Mouse (Mus musculus) lung, embryonic 14.5 days (tissue): ENCODE data around the gene Anapc2. TPM values are rescaled to one million over a fixed set of nuclear protein-coding genes. Genes with fewer than 3 reads are reported as not detected.

Experiments
- ATAC-seq: fragments of 200-750 bp; cut with Nextera tagmentation; 2 replicates; pipeline ENCODE4 v1.8.0; 2017; ENCODE audit warnings: mild to moderate bottlenecking, moderate TSS enrichment, moderate library complexity; ENCODE audit not compliant: insufficient read depth
- DNase-seq: peaks from one replicate; pipeline ENCODE4 v3.0.0-alpha.2; 2015
- H3K27ac ChIP-seq: fragments of 300-500 bp; sonication (generic); 2 replicates; pipeline ENCODE4 v1.5.1; 2014; ENCODE audit warnings: low read depth, mild to moderate bottlenecking, moderate library complexity
- H3K27me3 ChIP-seq: fragments of 300-500 bp; sonication (generic); 2 replicates; pipeline ENCODE4 v1.6.1; 2014; ENCODE audit warnings: low read length, control low read depth; ENCODE audit not compliant: insufficient read depth
- H3K36me3 ChIP-seq: fragments of 300-500 bp; sonication (generic); 2 replicates; pipeline ENCODE4 v1.6.1; 2014; ENCODE audit warnings: control low read depth; ENCODE audit not compliant: insufficient read depth
- H3K4me1 ChIP-seq: fragments of 300-500 bp; sonication (generic); 2 replicates; pipeline ENCODE4 v1.6.1; 2014; ENCODE audit warnings: antibody characterized with exemption, control low read depth; ENCODE audit not compliant: insufficient read depth
- H3K4me2 ChIP-seq: fragments of 300-500 bp; sonication (generic); 2 replicates; pipeline ENCODE4 v1.6.1; 2014; ENCODE audit warnings: mild to moderate bottlenecking
- H3K4me3 ChIP-seq: fragments of 300-500 bp; sonication (generic); 2 replicates; pipeline ENCODE4 v1.5.1; 2014; ENCODE audit warnings: low read depth, low read length
- H3K9ac ChIP-seq: fragments of 300-500 bp; sonication (generic); 2 replicates; pipeline ENCODE4 v1.6.1; 2014
- H3K9me3 ChIP-seq: fragments of 300-500 bp; sonication (generic); 2 replicates; pipeline ENCODE4 v1.6.1; 2016; ENCODE audit warnings: low read depth, low read length, control low read depth
- CTCF ChIP-seq: IDR thresholded peaks from 2 replicates; pipeline ENCODE4 v1.5.1; 2016; ENCODE audit warnings: antibody characterized with exemption, low read depth
- WGBS: fragments of 180-500 bp; shearing (Covaris S2); extraction: QIAGEN DNeasy Blood & Tissue Kit; methylation state at CpG from one replicate; pipeline ENCODE4 v1.1.7; 2014; 5-methylcytosine and 5-hydroxymethylcytosine counted together
- polyA plus RNA-seq: library from polyadenylated mRNA; unstranded; fragments of >200 nt; fragmentation: Nextera tagmentation; extraction: Ambion mirVana; gene quantifications from 2 replicates; pipeline ENCODE4 v1.2.1, GENCODE M21; 2014

Gene Anapc2
- polyA plus RNA-seq, 1 experiment from 2014 or later, result 119 TPM

DNA sequence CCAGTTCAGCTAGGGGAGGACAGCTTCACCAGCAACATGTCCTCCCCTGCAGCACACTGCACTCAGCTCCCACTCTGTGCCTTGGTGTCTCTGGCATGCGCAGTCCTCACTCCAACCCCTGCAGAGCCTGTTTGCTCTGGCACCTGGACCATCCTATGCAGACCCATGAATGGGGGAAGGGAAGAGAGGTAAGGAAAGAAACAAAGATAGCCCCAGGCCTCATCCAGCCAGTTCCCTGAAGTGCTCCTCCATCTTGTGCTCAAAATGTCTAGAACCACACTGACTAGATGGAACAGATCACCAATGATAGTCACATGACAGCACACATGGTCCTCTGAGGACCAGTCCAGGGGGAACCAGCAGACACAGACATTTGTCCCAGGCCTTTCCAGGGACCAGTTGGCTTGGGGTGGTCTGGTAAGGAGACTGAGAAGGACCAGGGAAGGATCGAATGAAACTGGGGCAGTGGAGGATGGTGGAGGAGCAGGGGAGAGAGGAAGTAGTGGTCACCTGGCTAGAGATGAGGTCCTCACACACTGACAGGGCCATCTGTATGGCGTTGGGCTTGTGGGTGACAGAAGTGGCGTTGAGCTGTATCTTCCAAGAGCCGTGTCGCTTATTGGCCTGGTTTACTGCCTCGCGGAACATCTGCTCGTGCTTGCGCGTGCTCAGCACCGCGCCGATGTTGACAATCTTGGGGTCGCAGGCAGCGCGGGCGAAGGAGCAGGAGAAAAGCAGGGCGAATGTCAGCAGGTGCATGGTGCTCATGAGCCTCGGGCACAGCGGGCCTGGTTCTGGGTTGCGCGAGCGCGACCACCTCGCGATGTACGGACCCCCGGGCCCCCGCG is 46.1 kb downstream of the Anapc2 start:
- H3K9ac ChIP-seq, result no peak overlapping the region
- H3K27me3 ChIP-seq, result peaks cover 28% of the 10 kb centered on the region
- H3K4me3 ChIP-seq, result peak overlapping the region; percentile 24
- peak overlapping the region; percentile 59 for H3K4me2 ChIP-seq
- no peaks in the 10 kb centered on the region; the same call in 1 of the 2 replicates for H3K4me1 ChIP-seq
- no peaks in the 10 kb centered on the region for H3K9me3 ChIP-seq
- no peak for TF ChIP-seq CTCF
- WGBS, result 5% methylated on average over 31 of the region's 31 CpGs
- no peak overlapping the region for H3K27ac ChIP-seq
- ATAC-seq (peak; percentile 21), DNase-seq (no peak)
- no peaks in the 10 kb centered on the region for H3K36me3 ChIP-seq

DNA sequence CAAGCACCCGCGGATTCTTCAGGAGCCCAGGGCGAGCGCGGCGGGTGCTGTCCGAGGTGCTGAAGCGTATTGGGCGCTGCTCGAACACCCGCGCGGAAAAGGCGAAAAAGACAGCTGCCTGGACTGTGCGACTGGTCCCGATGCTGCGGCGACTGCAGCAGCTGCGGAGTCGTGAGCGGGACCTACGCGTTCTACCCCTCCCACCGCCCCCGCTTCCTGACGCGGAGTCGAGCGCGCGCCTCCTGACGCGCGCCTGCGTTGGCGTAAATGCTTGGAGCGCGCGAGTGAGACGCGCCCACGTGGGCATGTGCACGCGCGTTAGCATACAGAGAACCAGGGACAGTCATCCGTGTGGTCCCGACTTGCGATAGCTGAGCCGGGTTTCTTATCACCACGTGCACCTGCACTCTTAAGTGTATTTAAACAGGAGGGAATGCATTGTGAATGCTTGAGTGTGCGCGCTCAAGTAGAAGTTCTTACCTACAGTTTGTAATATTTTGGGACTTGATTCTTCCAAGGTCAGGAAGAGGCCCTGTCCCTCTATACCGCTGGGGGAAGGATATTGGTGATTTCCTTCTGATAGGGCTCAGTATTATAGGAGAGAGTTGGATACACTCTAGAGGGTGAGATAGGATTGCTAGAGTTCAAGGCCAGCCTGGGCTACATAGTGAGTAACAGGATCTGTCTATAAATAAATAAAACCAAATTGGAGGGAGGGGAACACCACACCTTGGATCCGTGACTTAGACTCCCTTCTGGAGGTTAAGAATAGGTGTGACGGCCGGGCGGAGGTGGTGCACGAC is 46.9 kb downstream of the Anapc2 start, which contains the start of gene Grin1:
Grin1 (minus strand) TSS at position 217 of the 803 bp plus-strand sequence.
- peak; percentile 90 for DNase-seq
- H3K4me1 ChIP-seq, result no peaks in the 10 kb centered on the region; the same call in 1 of the 2 replicates
- TF ChIP-seq CTCF, result no peak
- ATAC-seq, result peak; percentile 69
- no peak within 1 kb of the TSS for H3K9ac ChIP-seq
- H3K36me3 ChIP-seq, result no peaks in the 10 kb centered on the region
- peak within 1 kb of the TSS; percentile 24 for H3K4me3 ChIP-seq
- peaks cover 26% of the 10 kb centered on the region for H3K27me3 ChIP-seq
- peak within 1 kb of the TSS; percentile 59 for H3K4me2 ChIP-seq
- H3K27ac ChIP-seq, result no peak within 1 kb of the TSS
- no peaks in the 10 kb centered on the region for H3K9me3 ChIP-seq
- 9% methylated on average over 58 of the region's 58 CpGs for WGBS

DNA sequence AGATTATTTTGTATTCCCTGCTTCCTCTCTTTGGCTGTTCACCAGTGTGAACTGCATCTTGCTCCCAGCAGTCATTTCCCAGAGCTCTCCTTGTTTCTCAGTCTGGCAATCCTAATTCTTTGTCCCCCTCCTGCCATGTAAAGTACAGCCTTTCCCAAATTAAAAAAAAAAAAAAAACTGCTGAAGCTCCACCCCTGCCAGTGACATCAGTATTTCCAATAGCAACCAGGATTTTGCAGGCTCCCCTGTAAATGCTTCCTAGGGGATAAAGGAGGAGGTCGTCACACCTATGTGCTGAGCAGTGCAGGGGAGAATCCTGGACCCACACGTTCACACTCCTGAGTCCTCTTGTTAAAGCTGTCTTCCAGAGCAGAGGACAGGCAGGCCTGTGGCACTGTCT is 47.8 kb downstream of the Anapc2 start:
- no peak for TF ChIP-seq CTCF
- ATAC-seq (no peak), DNase-seq (no peak)
- no peaks in the 10 kb centered on the region for H3K9me3 ChIP-seq
- H3K4me2 ChIP-seq, result no peak overlapping the region
- no peak overlapping the region for H3K4me3 ChIP-seq
- peaks cover 26% of the 10 kb centered on the region for H3K27me3 ChIP-seq
- no peaks in the 10 kb centered on the region for H3K36me3 ChIP-seq
- no peaks in the 10 kb centered on the region; the same call in 1 of the 2 replicates for H3K4me1 ChIP-seq
- H3K27ac ChIP-seq, result no peak overlapping the region
- H3K9ac ChIP-seq, result no peak overlapping the region
- WGBS, result 30% methylated on average over 2 of the region's 2 CpGs

DNA sequence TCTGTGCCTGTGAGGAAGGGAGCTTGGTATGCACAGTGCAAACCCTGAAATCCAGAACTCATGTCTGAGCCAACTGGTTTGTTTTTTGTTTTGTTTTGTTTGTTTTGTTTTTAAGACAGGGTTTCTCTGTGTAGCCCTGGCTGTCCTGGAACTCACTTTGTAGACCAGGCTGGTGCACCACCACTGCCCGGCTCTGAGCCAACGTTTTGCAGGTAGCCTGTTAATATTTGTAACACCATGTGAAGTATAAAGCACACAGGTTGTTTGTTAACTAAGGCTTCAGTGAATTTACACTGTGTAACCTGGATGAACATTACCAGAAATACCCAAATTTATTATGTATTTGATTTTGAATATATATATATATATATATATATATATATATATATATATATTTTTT is 53.8 kb downstream of the Anapc2 start:
- ATAC-seq (no peak), DNase-seq (no peak)
- Histone ChIP-seq H3K27ac (no peak overlapping the region), H3K36me3 (no peaks in the 10 kb centered on the region), H3K9ac (no peak overlapping the region), H3K4me1 (no peaks in the 10 kb centered on the region), H3K4me3 (no peak overlapping the region), H3K27me3 (no peaks in the 10 kb centered on the region), H3K9me3 (no peaks in the 10 kb centered on the region), H3K4me2 (no peak overlapping the region)
- 75% methylated on average over 2 of the region's 2 CpGs for WGBS
- TF ChIP-seq CTCF, result no peak

DNA sequence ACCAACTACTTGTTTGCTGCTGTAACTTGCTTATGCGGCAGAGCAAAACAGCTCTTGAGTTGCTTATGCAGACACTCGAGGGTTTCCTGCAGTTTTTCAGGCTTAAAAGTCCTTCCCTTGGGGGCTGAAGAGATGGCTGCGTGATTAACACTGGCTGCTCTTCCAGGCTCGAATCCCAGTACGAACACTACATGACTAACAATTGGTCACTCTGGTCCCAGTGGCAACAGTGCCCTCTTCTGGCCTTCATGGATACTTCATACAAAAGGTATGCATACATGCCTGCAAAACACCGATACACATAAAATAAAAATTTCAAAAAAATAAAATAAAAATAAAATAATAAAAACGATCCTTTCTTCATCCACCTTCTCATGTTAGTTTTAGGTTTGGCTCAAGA is 56.2 kb downstream of the Anapc2 start:
- H3K9ac ChIP-seq, result no peak overlapping the region
- H3K36me3 ChIP-seq, result no peaks in the 10 kb centered on the region; the same call in 1 of the 2 replicates
- H3K27ac ChIP-seq, result no peak overlapping the region
- H3K9me3 ChIP-seq, result no peaks in the 10 kb centered on the region
- ATAC-seq (no peak), DNase-seq (peak; percentile 61)
- 38% methylated on average over 7 of the region's 7 CpGs for WGBS
- no peak overlapping the region for H3K4me3 ChIP-seq
- peak; percentile 55 for TF ChIP-seq CTCF
- no peaks in the 10 kb centered on the region for H3K27me3 ChIP-seq
- no peak overlapping the region for H3K4me2 ChIP-seq
- peaks cover 8% of the 10 kb centered on the region; the same call in 1 of the 2 replicates for H3K4me1 ChIP-seq

DNA sequence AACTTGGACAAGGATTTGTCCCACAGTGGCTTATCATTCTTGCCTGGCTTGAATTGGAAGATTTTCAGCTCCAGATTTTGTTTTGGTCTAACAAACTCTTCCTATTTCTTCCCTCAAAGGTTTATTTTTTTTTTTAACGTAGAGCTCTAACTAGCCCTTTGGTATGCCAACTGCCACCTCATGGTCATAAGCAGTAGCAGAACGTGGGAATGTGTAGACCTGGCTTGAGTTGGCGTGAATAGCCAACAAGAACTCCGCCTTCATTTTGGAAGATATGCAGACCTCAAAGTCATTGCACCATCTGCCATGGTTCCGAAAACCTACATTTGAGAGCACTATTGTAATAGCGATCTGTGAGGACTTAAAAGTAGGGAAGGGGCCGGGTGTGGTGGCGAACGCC is 59.2 kb downstream of the Anapc2 start:
- H3K4me1 ChIP-seq, result peaks cover 12% of the 10 kb centered on the region; the same call in 1 of the 2 replicates
- H3K9ac ChIP-seq, result peak overlapping the region; percentile 96
- H3K9me3 ChIP-seq, result no peaks in the 10 kb centered on the region
- peak overlapping the region; percentile 96 for H3K4me3 ChIP-seq
- H3K36me3 ChIP-seq, result peaks cover 29% of the 10 kb centered on the region
- WGBS, result 51% methylated on average over 9 of the region's 9 CpGs
- DNase-seq (peak; percentile 14), ATAC-seq (no peak)
- H3K4me2 ChIP-seq, result peak overlapping the region; percentile 71
- 0 out of 2 replicates have a peak, but pooled peaks have one; percentile 8 for TF ChIP-seq CTCF
- no peak overlapping the region for H3K27ac ChIP-seq
- H3K27me3 ChIP-seq, result no peaks in the 10 kb centered on the region
